21 mouse cellular contexts compared by ENCODE assay signal in the genomic region with DNA sequence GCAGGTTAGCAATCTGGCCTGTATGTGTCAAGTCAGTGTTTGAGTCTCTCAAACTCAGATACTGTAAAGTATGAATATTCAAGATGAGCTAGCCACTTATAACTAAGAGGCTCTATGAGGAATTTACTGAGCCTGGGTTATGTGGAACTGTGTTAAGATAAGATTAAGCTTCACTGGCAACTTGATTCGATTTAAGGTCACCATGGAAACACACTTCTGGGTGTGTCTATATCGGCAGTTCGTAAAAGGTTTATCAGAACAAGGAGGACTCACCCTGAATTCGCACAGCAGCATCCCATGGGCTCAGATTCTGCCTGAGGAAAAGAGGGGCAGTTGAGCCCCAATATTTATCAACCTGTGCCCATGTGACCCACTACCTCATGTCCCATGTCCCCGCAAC.
"Had no signal": no experiment of that assay in that cellular context is flagged by ENCODE, and none has a peak within 500 bp of the region (broad histone marks: within the 10 kb centered on the region; RNA-seq: fewer than 3 reads in every experiment).

No protein-coding gene starts in this region.

- H3K4me3 ChIP-seq: liver, embryonic 15.5 days; megakaryocyte, embryonic 14.5 days; midbrain, embryonic 10.5 days; midbrain, embryonic 12.5 days; myocyte; neural tube, embryonic 13.5 days; neural tube, embryonic 15.5 days had no signal

- H3K36me3 ChIP-seq: liver, embryonic 15.5 days; midbrain, embryonic 12.5 days; neural tube, embryonic 13.5 days; neural tube, embryonic 15.5 days had no signal

- ATAC-seq: midbrain, embryonic 16.5 days had no signal

- H3K27me3 ChIP-seq: liver, embryonic 15.5 days; megakaryocyte, embryonic 14.5 days; midbrain, embryonic 12.5 days; neural tube, embryonic 13.5 days; neural tube, embryonic 15.5 days had no signal

- H3K9me3 ChIP-seq: liver, embryonic 15.5 days; megakaryocyte, embryonic 14.5 days; midbrain, embryonic 10.5 days; midbrain, embryonic 12.5 days; neural tube, embryonic 13.5 days; neural tube, embryonic 15.5 days had no signal

- H3K9ac ChIP-seq: liver, embryonic 15.5 days; lung, embryonic 14.5 days; midbrain, embryonic 12.5 days; neural tube, embryonic 13.5 days; neural tube, embryonic 15.5 days had no signal

- DNase-seq: lung, adult 18-20 months; lung, embryonic 14.5 days; lung, postnatal 10 days; lung, postnatal 4 days; midbrain, embryonic 14.5 days; retina, postnatal 1 day; right cerebral cortex, adult 18-20 months; right cerebral cortex, postnatal 25 days; right cerebral cortex, postnatal 4 days; spleen, adult 18-20 months; thymus, adult 2 months; thymus, postnatal 25 days; thymus, postnatal 4 days had no signal

- H3K4me2 ChIP-seq: liver, embryonic 15.5 days; lung, embryonic 14.5 days; midbrain, embryonic 12.5 days; neural tube, embryonic 13.5 days; neural tube, embryonic 15.5 days had no signal

- H3K27ac ChIP-seq: liver, embryonic 15.5 days; midbrain, embryonic 10.5 days; midbrain, embryonic 12.5 days; neural tube, embryonic 13.5 days; neural tube, embryonic 15.5 days had no signal

- H3K4me1 ChIP-seq: liver, embryonic 15.5 days; midbrain, embryonic 12.5 days; neural tube, embryonic 15.5 days had no signal
